23 mouse cellular contexts compared by ENCODE assay signal in the genomic region with DNA sequence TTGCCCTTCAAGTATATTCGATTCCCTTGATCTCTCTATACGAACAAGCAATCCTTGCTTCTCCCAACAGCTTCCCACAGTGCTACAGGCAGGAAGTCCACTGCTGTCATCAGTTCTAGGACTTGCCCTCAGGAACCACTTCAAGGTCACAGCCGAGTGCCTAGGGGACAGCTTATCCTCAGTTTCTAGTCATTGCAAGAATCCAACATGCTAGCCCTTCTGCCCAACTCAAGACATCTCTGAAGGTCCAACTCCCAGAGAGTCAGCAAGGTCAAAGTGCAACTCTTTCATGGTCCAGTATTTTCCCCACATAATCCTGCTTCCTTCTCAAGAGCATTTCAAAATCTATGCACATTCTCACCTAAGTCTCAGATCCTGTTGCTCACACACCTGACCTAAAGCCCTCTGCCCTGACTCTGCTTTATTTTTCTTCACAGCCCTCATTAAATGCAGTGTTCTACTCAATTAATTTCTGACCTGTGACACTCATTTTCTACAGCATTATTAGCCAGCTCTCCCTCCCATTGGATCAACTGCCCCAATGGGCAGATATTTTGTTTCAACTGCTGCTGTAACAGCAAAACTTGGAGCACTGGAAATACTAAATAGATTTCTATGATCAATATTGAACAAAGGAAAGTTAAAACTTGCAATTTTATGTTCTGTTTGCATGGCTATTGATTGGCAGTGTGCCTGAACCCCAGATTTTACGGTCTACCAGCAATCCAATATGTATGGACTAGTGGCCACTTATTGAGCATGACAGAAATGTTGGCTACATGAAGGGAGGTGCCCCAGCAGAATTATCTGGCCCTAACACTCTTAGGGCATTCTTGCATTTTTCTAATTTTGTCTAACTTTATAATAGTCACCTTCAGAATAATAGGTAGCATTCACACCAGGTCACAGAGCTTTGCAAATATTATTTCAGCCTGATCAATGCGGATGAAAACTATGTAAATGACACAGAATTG. TPM values are rescaled to one million over a fixed set of nuclear protein-coding genes. Genes with fewer than 3 reads are reported as not detected.
DNase-seq lines count a peak whose midpoint lies in the region; ATAC-seq and TF ChIP-seq lines count a peak whose summit lies in the region.
"Had no signal": no experiment of that assay in that cellular context is flagged by ENCODE, and none has a peak within 500 bp of the region (broad histone marks: within the 10 kb centered on the region; RNA-seq: fewer than 3 reads in every experiment).

No protein-coding gene starts in this region.

- no peaks in the 10 kb centered on the region for H3K4me1 ChIP-seq in kidney, embryonic 15.5 days
- H3K4me1 ChIP-seq in kidney, postnatal 0 days (replicated peaks; ENCODE audit: insufficient read depth, low read length) = no peaks in the 10 kb centered on the region
- H3K4me1 ChIP-seq: embryonic facial prominence, embryonic 13.5 days; embryonic facial prominence, embryonic 15.5 days; forebrain, embryonic 10.5 days; forebrain, embryonic 12.5 days had no signal

- no peak overlapping the region for H3K27ac ChIP-seq in kidney, embryonic 15.5 days
- no peak overlapping the region for H3K27ac ChIP-seq in kidney, postnatal 0 days
- H3K27ac ChIP-seq: embryonic facial prominence, embryonic 13.5 days; embryonic facial prominence, embryonic 15.5 days; forebrain, embryonic 10.5 days; forebrain, embryonic 12.5 days had no signal

- no peak overlapping the region for H3K9ac ChIP-seq in kidney, embryonic 15.5 days
- H3K9ac ChIP-seq in kidney, postnatal 0 days (ENCODE audit: low read depth, low read length) = no peak overlapping the region
- H3K9ac ChIP-seq: embryonic facial prominence, embryonic 13.5 days; embryonic facial prominence, embryonic 15.5 days; forebrain, embryonic 12.5 days had no signal

- no peak for DNase-seq in kidney, postnatal 10 days
- peak; percentile 38 for DNase-seq in kidney, postnatal 0 days (ENCODE audit: low spot score)
- DNase-seq in kidney, adult 18-20 months = no peak
- DNase-seq in thymus, postnatal 4 days = no peak
- DNase-seq: adrenal gland, adult 2 months; adrenal gland, postnatal 10 days; adrenal gland, postnatal 25 days; cerebellum, adult 11 months; cerebellum, adult 18-20 months; cerebellum, adult 8-10 months; cerebellum, adult 9-11 months; cerebellum, postnatal 14 days; cerebellum, postnatal 36 days; embryo, embryonic 11 days had no signal

- no peak overlapping the region for H3K4me2 ChIP-seq in kidney, embryonic 15.5 days
- no peak overlapping the region for H3K4me2 ChIP-seq in kidney, postnatal 0 days (ENCODE audit: low read length)
- H3K4me2 ChIP-seq: embryonic facial prominence, embryonic 13.5 days; embryonic facial prominence, embryonic 15.5 days; forebrain, embryonic 12.5 days had no signal

- no peak for TF ChIP-seq CTCF in kidney, postnatal 0 days (IDR thresholded peaks at IDR 0.05; ENCODE audit: low read depth)

- ATAC-seq in kidney, embryonic 15.5 days (replicated peaks; ENCODE audit: low FRiP score) = peak; percentile 84
- no peak for ATAC-seq in kidney, postnatal 0 days (replicated peaks; ENCODE audit: low FRiP score, low read depth)
- ATAC-seq in erythroid progenitor cell, adult 5-6 weeks (replicated peaks; ENCODE audit: low FRiP score, poor library complexity, severe bottlenecking) = peak; percentile 64; the same call in 1 of the 2 replicates
- ATAC-seq: forebrain, embryonic 14.5 days; forebrain, embryonic 16.5 days had no signal

- H3K36me3 ChIP-seq in kidney, embryonic 15.5 days = no peaks in the 10 kb centered on the region
- no peaks in the 10 kb centered on the region for H3K36me3 ChIP-seq in kidney, postnatal 0 days (ENCODE audit: insufficient read depth, low read length)
- H3K36me3 ChIP-seq: embryonic facial prominence, embryonic 13.5 days; embryonic facial prominence, embryonic 15.5 days; forebrain, embryonic 10.5 days; forebrain, embryonic 12.5 days had no signal

- H3K4me3 ChIP-seq in kidney, embryonic 15.5 days (replicated peaks) = no peak overlapping the region
- H3K4me3 ChIP-seq in kidney, postnatal 0 days (replicated peaks; ENCODE audit: low read depth, low read length) = no peak overlapping the region
- H3K4me3 ChIP-seq: embryonic facial prominence, embryonic 13.5 days; embryonic facial prominence, embryonic 15.5 days; forebrain, embryonic 10.5 days; forebrain, embryonic 12.5 days had no signal

- H3K9me3 ChIP-seq in kidney, embryonic 15.5 days (replicated peaks) = no peaks in the 10 kb centered on the region
- no peaks in the 10 kb centered on the region for H3K9me3 ChIP-seq in kidney, postnatal 0 days (replicated peaks; ENCODE audit: low read length)
- H3K9me3 ChIP-seq: embryonic facial prominence, embryonic 13.5 days; embryonic facial prominence, embryonic 15.5 days; forebrain, embryonic 10.5 days; forebrain, embryonic 12.5 days had no signal

- WGBS in kidney, embryonic 15.5 days = 64% methylated on average over 5 of the region's 5 CpGs
- WGBS in kidney, postnatal 0 days = 59% methylated on average over 5 of the region's 5 CpGs

- H3K27me3 ChIP-seq in kidney, embryonic 15.5 days = no peaks in the 10 kb centered on the region
- no peaks in the 10 kb centered on the region for H3K27me3 ChIP-seq in kidney, postnatal 0 days (ENCODE audit: insufficient read depth, low read length)
- H3K27me3 ChIP-seq: embryonic facial prominence, embryonic 13.5 days; embryonic facial prominence, embryonic 15.5 days; forebrain, embryonic 12.5 days had no signal

RNA-seq across cellular contexts. Expression of gene Gypa, which starts 33.1 kb away (rescaled TPM):
- 8.9 and 13.0 TPM in 2 replicates for polyA plus RNA-seq in kidney, embryonic 15.5 days (2015; fragmentation: Nextera tagmentation; extraction: Ambion mirVana)
- polyA plus RNA-seq in kidney, postnatal 0 days (2015; fragmentation: Nextera tagmentation; extraction: Ambion mirVana) = 1.1 and 1.2 TPM in 2 replicates
- total RNA-seq in erythroid progenitor cell, adult 5-6 weeks (2015; ENCODE audit: low replicate concordance) = 2,154 and 2,202 TPM in 2 replicates
- 1,573 and 1,875 TPM in 2 replicates for total RNA-seq in erythroid progenitor cell, adult 5-6 weeks (2017; ENCODE audit: low replicate concordance)
- total RNA-seq: adrenal gland, adult 2 months had no signal
- polyA plus RNA-seq: adrenal gland, adult 2 months; C2C12 had no signal
